Mouse (Mus musculus) v-Abl transformed pro-B cells (cell line): ENCODE results near the gene Coil.
"Not testable (repeated sequence)": the region's sequence is repeated elsewhere in the genome, so short reads cannot be mapped to it uniquely, and the experiment has no call there.

Experiments used
- in situ Hi-C, 2 experiments: fragments of 400-800 bp; cut with MboI; formaldehyde crosslinking; loops; one replicate each; pipeline ENCODE4 v1.15.1; 2025; ENCODE audit not compliant: unreplicated experiment in 2 of 2

Coil gene

GRCm38 (mm10) chr11:89030552-89030951 lies 60.5 kb downstream of the Coil start:
- in situ Hi-C loops = no loop called here

- in situ Hi-C loops = no loop called here
These were observed 61.1 kb downstream of the Coil start for GRCm38 (mm10) chr11:89031189-89031588.

GRCm38 (mm10) chr11:89034592-89034991 lies 64.5 kb downstream of the Coil start:
- in situ Hi-C loops = no loop called here

- in situ Hi-C loops = loop anchor here (5.0 kb wide), 1 partner anchor 43 kb away; no protein-coding TSS in a partner anchor
These were observed 65.5 kb downstream of the Coil start for GRCm38 (mm10) chr11:89035552-89035951.

- in situ Hi-C loops = loop anchor here (5.0 kb wide), 1 partner anchor 46 kb away; no protein-coding TSS in a partner anchor
These were observed 68.4 kb downstream of the Coil start for GRCm38 (mm10) chr11:89038496-89038895.

GRCm38 (mm10) chr11:89039325-89039724 lies 69.3 kb downstream of the Coil start:
- in situ Hi-C loops = loop anchor here (5.0 kb wide), 1 partner anchor 47 kb away; no protein-coding TSS in a partner anchor

- in situ Hi-C loops = not testable (repeated sequence)
These were observed 71.0 kb downstream of the Coil start for GRCm38 (mm10) chr11:89041073-89041472.
